Comparison of ENCODE assay signal across 9 mouse cellular contexts in genomic region chr5:76973488-76973887, GRCm38 (mm10). TPM values are rescaled to one million over a fixed set of nuclear protein-coding genes. Genes with fewer than 3 reads are reported as not detected.
DNase-seq lines count a peak whose midpoint lies in the region; ATAC-seq and TF ChIP-seq lines count a peak whose summit lies in the region.
"Had no signal": no experiment of that assay in that cellular context is flagged by ENCODE, and none has a peak within 500 bp of the region (broad histone marks: within the 10 kb centered on the region; RNA-seq: fewer than 3 reads in every experiment).

No protein-coding gene starts in this region.

- peaks cover 6% of the 10 kb centered on the region; the same call in 1 of the 2 replicates for H3K79me2 ChIP-seq in liver, adult 2 months (ENCODE audit: control insufficient read depth, insufficient read depth, low read length)

- TF ChIP-seq POLR2A in liver, adult 2 months (IDR thresholded peaks at IDR 0.05; ENCODE audit: extremely low read depth, insufficient read depth, low read length) = no peak

- 48% methylated on average over 3 of the region's 3 CpGs for WGBS in liver, adult 2 months
- 68% methylated on average over 3 of the region's 3 CpGs for WGBS in forebrain, embryonic 10.5 days
- WGBS in limb, embryonic 12.5 days = 68% methylated on average over 3 of the region's 3 CpGs
- WGBS in neural tube, embryonic 13.5 days = 70% methylated on average over 3 of the region's 3 CpGs

- peak overlapping the region; percentile 88 for H3K4me2 ChIP-seq in limb, embryonic 12.5 days
- peak overlapping the region; percentile 94 for H3K4me2 ChIP-seq in neural tube, embryonic 13.5 days

- peak overlapping the region; percentile 84; the same call in 1 of the 2 replicates for H3K9ac ChIP-seq in liver, adult 2 months (ENCODE audit: low read depth, low read length)
- H3K9ac ChIP-seq in limb, embryonic 12.5 days (replicated peaks) = no peak overlapping the region
- peak overlapping the region; percentile 82 for H3K9ac ChIP-seq in neural tube, embryonic 13.5 days

- TF ChIP-seq CTCF in liver, adult 2 months (IDR thresholded peaks at IDR 0.05; ENCODE audit: low read depth, low read length) = no peak

- DNase-seq in liver, adult 2 months (ENCODE audit: extremely low read depth, low read depth, low spot score) = no peak
- DNase-seq in liver = no peak
- no peak for DNase-seq in forebrain, embryonic 10.5 days (ENCODE audit: extremely low spot score, low spot score)
- DNase-seq in cerebellum, adult 9-10 months = no peak
- no peak for DNase-seq in ovary, postnatal 36 days (ENCODE audit: low spot score)

- peak overlapping the region; percentile 99; the same call in 1 of the 2 replicates for H3K4me3 ChIP-seq in liver, adult 2 months (ENCODE audit: insufficient read depth, low read depth, low read length)
- H3K4me3 ChIP-seq in forebrain, embryonic 10.5 days = peak overlapping the region; percentile 96
- peak overlapping the region; percentile 86 for H3K4me3 ChIP-seq in limb, embryonic 12.5 days (replicated peaks)
- H3K4me3 ChIP-seq in neural tube, embryonic 13.5 days = peak overlapping the region; percentile 70

- H3K36me3 ChIP-seq in liver, adult 2 months (ENCODE audit: control insufficient read depth, insufficient read depth, low read length) = peaks cover 20% of the 10 kb centered on the region
- peaks cover 58% of the 10 kb centered on the region for H3K36me3 ChIP-seq in forebrain, embryonic 10.5 days (replicated peaks)
- H3K36me3 ChIP-seq in limb, embryonic 12.5 days = peaks cover 47% of the 10 kb centered on the region
- peaks cover 35% of the 10 kb centered on the region for H3K36me3 ChIP-seq in neural tube, embryonic 13.5 days

- no peak for ATAC-seq in limb, embryonic 12.5 days (ENCODE audit: insufficient number of reproducible peaks, insufficient read depth, low FRiP score, low TSS enrichment, low read depth)
- no peak for ATAC-seq in neural tube, embryonic 13.5 days (ENCODE audit: low read depth)
- ATAC-seq in frontal cortex, adult (ENCODE audit: low TSS enrichment) = no peak

- H3K27ac ChIP-seq in liver, adult 2 months (replicated peaks; ENCODE audit: insufficient read depth, low read depth, low read length) = no peak overlapping the region
- H3K27ac ChIP-seq in forebrain, embryonic 10.5 days = no peak overlapping the region
- H3K27ac ChIP-seq in limb, embryonic 12.5 days = no peak overlapping the region
- no peak overlapping the region for H3K27ac ChIP-seq in neural tube, embryonic 13.5 days (replicated peaks)

- peaks cover 9% of the 10 kb centered on the region for H3K4me1 ChIP-seq in liver, adult 2 months (ENCODE audit: control insufficient read depth, insufficient read depth, low read length)
- peaks cover 20% of the 10 kb centered on the region for H3K4me1 ChIP-seq in forebrain, embryonic 10.5 days
- H3K4me1 ChIP-seq in limb, embryonic 12.5 days (replicated peaks) = peaks cover 13% of the 10 kb centered on the region
- H3K4me1 ChIP-seq in neural tube, embryonic 13.5 days (replicated peaks) = peaks cover 24% of the 10 kb centered on the region

- H3K9me3 ChIP-seq in forebrain, embryonic 10.5 days = no peaks in the 10 kb centered on the region
- H3K9me3 ChIP-seq in limb, embryonic 12.5 days = no peaks in the 10 kb centered on the region
- no peaks in the 10 kb centered on the region for H3K9me3 ChIP-seq in neural tube, embryonic 13.5 days

- no peaks in the 10 kb centered on the region for H3K27me3 ChIP-seq in liver, adult 2 months (ENCODE audit: control insufficient read depth, insufficient read depth, low read length)
- no peaks in the 10 kb centered on the region for H3K27me3 ChIP-seq in forebrain, embryonic 10.5 days (ENCODE audit: poor library complexity, severe bottlenecking)
- H3K27me3 ChIP-seq in limb, embryonic 12.5 days = no peaks in the 10 kb centered on the region
- H3K27me3 ChIP-seq in neural tube, embryonic 13.5 days = no peaks in the 10 kb centered on the region

RNA-seq across cellular contexts. Expression of gene Srp72, which starts 1.0 kb away (rescaled TPM):
- 43.4 and 43.5 TPM in 2 replicates for total RNA-seq in liver, adult 2 months (2014; rRNA removed)
- 18.4 and 23.1 TPM in 2 replicates for polyA plus RNA-seq in liver, adult 2 months (2012; rRNA removed)
- polyA plus RNA-seq in forebrain, embryonic 10.5 days (2016; fragmentation: Nextera tagmentation; extraction: Ambion mirVana) = 80.8 and 81.1 TPM in 2 replicates
- polyA plus RNA-seq in limb, embryonic 12.5 days (2016; fragmentation: Nextera tagmentation; extraction: Ambion mirVana) = 88.1 and 88.5 TPM in 2 replicates
- polyA plus RNA-seq in neural tube, embryonic 13.5 days (2015; fragmentation: Nextera tagmentation; extraction: Ambion mirVana) = 84.6 and 89.7 TPM in 2 replicates

RNA-seq across cellular contexts. Expression of gene Ppat, which starts 22.1 kb away (rescaled TPM):
- total RNA-seq in liver, adult 2 months (2014; rRNA removed) = 22.8 and 30.3 TPM in 2 replicates
- 5.3 and 6.4 TPM in 2 replicates for polyA plus RNA-seq in liver, adult 2 months (2012; rRNA removed)
- 63.7 and 70.1 TPM in 2 replicates for polyA plus RNA-seq in forebrain, embryonic 10.5 days (2016; fragmentation: Nextera tagmentation; extraction: Ambion mirVana)
- 34.6 and 36.0 TPM in 2 replicates for polyA plus RNA-seq in limb, embryonic 12.5 days (2016; fragmentation: Nextera tagmentation; extraction: Ambion mirVana)
- polyA plus RNA-seq in neural tube, embryonic 13.5 days (2015; fragmentation: Nextera tagmentation; extraction: Ambion mirVana) = 12.9 and 16.9 TPM in 2 replicates

RNA-seq across cellular contexts. Expression of gene Paics, which starts 22.4 kb away (rescaled TPM):
- total RNA-seq in liver, adult 2 months (2014; rRNA removed) = 303 and 359 TPM in 2 replicates
- polyA plus RNA-seq in liver, adult 2 months (2012; rRNA removed) = 165 and 187 TPM in 2 replicates
- polyA plus RNA-seq in forebrain, embryonic 10.5 days (2016; fragmentation: Nextera tagmentation; extraction: Ambion mirVana) = 543 and 561 TPM in 2 replicates
- 392 and 396 TPM in 2 replicates for polyA plus RNA-seq in limb, embryonic 12.5 days (2016; fragmentation: Nextera tagmentation; extraction: Ambion mirVana)
- 178 and 195 TPM in 2 replicates for polyA plus RNA-seq in neural tube, embryonic 13.5 days (2015; fragmentation: Nextera tagmentation; extraction: Ambion mirVana)

RNA-seq across cellular contexts. Expression of gene Arl9, which starts 30.4 kb away (rescaled TPM):
- not detected in 2 replicates for total RNA-seq in liver, adult 2 months (2014; rRNA removed)
- polyA plus RNA-seq in liver, adult 2 months (2012; rRNA removed) = 0.33 TPM in 1 of 2 replicates, not detected in the other
- not detected in 2 replicates for polyA plus RNA-seq in forebrain, embryonic 10.5 days (2016; fragmentation: Nextera tagmentation; extraction: Ambion mirVana)
- not detected in 2 replicates for polyA plus RNA-seq in limb, embryonic 12.5 days (2016; fragmentation: Nextera tagmentation; extraction: Ambion mirVana)
- not detected in 2 replicates for polyA plus RNA-seq in neural tube, embryonic 13.5 days (2015; fragmentation: Nextera tagmentation; extraction: Ambion mirVana)
- total RNA-seq: left cerebral cortex, postnatal 36 days had no signal

RNA-seq across cellular contexts. Expression of gene Thegl, which starts 42.3 kb away (rescaled TPM):
- not detected in 2 replicates for total RNA-seq in liver, adult 2 months (2014; rRNA removed)
- not detected in 2 replicates for polyA plus RNA-seq in liver, adult 2 months (2012; rRNA removed)
- 0.25 and 0.26 TPM in 2 replicates for polyA plus RNA-seq in forebrain, embryonic 10.5 days (2016; fragmentation: Nextera tagmentation; extraction: Ambion mirVana)
- not detected in 2 replicates for polyA plus RNA-seq in limb, embryonic 12.5 days (2016; fragmentation: Nextera tagmentation; extraction: Ambion mirVana)
- polyA plus RNA-seq in neural tube, embryonic 13.5 days (2015; fragmentation: Nextera tagmentation; extraction: Ambion mirVana) = 0.18 and 1.1 TPM in 2 replicates
